Mouse (Mus musculus) layer of hippocampus, adult 6 months (tissue): ENCODE data around the gene Prkcq. TPM values are rescaled to one million over a fixed set of nuclear protein-coding genes. Genes with fewer than 3 reads are reported as not detected.

Experiments used
- long read RNA-seq, 2 experiments: library from polyadenylated mRNA; unstranded; transcript quantifications; one replicate each; pipeline ENCODE4 v2.0.0; 2019 to 2020
- polyA plus RNA-seq: library from polyadenylated mRNA; unstranded; fragments of <200 nt; fragmentation: Nextera tagmentation; gene quantifications from 2 replicates; pipeline ENCODE4 v1.2.3, GENCODE M21; 2021

The Prkcq gene
- 3.6 and 5.4 TPM in 2 replicates for polyA plus RNA-seq
- long read RNA-seq, experiment 1, transcript Prkcq-201 (18 exons, 3,583 nt), result major isoform, 8 of 11 reads
- long read RNA-seq, experiment 1, partial matches to known transcripts, result 3 of 11 reads
- long read RNA-seq, experiment 1, other reads (novel, unspliced or antisense), result 0 of 11 reads
- long read RNA-seq, experiment 2, transcript Prkcq-201 (18 exons, 3,583 nt), result major isoform, 37 of 51 reads
- long read RNA-seq, experiment 2, partial matches to known transcripts, result 8 of 51 reads
- long read RNA-seq, experiment 2, other reads (novel, unspliced or antisense), result 5 of 51 reads

GRCm38 (mm10) chr2:11171754-11172501, at the start of gene Prkcq:
Gene Prkcq, plus strand, starts transcription at chr2:11172108.

